Mouse (Mus musculus) liver, embryonic 14.5 days (tissue): Measurements from ENCODE around the gene Nr1h4.

Source experiments
- CTCF ChIP-seq: IDR thresholded peaks from 2 replicates; pipeline ENCODE4 v1.5.1; 2016; ENCODE audit warnings: antibody characterized with exemption, low read depth, control low read depth
- EP300 ChIP-seq: IDR thresholded peaks from 2 replicates; pipeline ENCODE4 v1.6.1; 2016; ENCODE audit warnings: antibody characterized with exemption, low read depth

GRCm38 (mm10) chr10:89559351-89559750, 26.0 kb upstream of the Nr1h4 start:
- TF ChIP-seq CTCF (no peak), EP300 (no peak)
